Mouse (Mus musculus): Measurements from ENCODE around the gene Timd4. TPM values are rescaled to one million over a fixed set of nuclear protein-coding genes. Genes with fewer than 3 reads are reported as not detected.

Gene Timd4
- polyA plus RNA-seq, 1 experiment from 2014 or later: 0.16 TPM

GRCm38 (mm10) chr11:46864809-46865208, 54.2 kb downstream of the Timd4 start:
- ATAC-seq (ENCODE audit: low FRiP score, low TSS enrichment): no peak
- no peak overlapping the region for H3K4me3 ChIP-seq (ENCODE audit: low read depth, low read length)
- peak; percentile 21 for DNase-seq (ENCODE audit: low spot score)
- H3K27me3 ChIP-seq (ENCODE audit: control insufficient read depth, insufficient read depth, low read length): no peaks in the 10 kb centered on the region
- H3K9me3 ChIP-seq (ENCODE audit: control insufficient read depth, low read length): no peaks in the 10 kb centered on the region
- no peaks in the 10 kb centered on the region for H3K4me1 ChIP-seq (replicated peaks; ENCODE audit: control insufficient read depth, insufficient read depth)
- H3K27ac ChIP-seq (replicated peaks): no peak overlapping the region
- no peak for TF ChIP-seq EP300 (optimal IDR thresholded peaks at IDR 0.05)
- TF ChIP-seq CTCF (IDR thresholded peaks at IDR 0.05; ENCODE audit: low read depth): peak; percentile 67
- WGBS: 57% methylated on average over 1 of the region's 1 CpGs
- H3K4me2 ChIP-seq (replicated peaks; ENCODE audit: low read depth): no peak overlapping the region
- H3K36me3 ChIP-seq (ENCODE audit: control insufficient read depth, insufficient read depth, low read length): no peaks in the 10 kb centered on the region
- no peak overlapping the region for H3K9ac ChIP-seq (ENCODE audit: low read length)

- no peak for DNase-seq (ENCODE audit: low spot score)
- no peak for TF ChIP-seq EP300 (optimal IDR thresholded peaks at IDR 0.05)
- no peak for TF ChIP-seq CTCF (IDR thresholded peaks at IDR 0.05; ENCODE audit: low read depth)
- Histone ChIP-seq H3K4me2 (replicated peaks; ENCODE audit: low read depth) (no peak overlapping the region), H3K9ac (ENCODE audit: low read length) (no peak overlapping the region), H3K9me3 (ENCODE audit: control insufficient read depth, low read length) (no peaks in the 10 kb centered on the region), H3K4me1 (replicated peaks; ENCODE audit: control insufficient read depth, insufficient read depth) (no peaks in the 10 kb centered on the region), H3K27me3 (ENCODE audit: control insufficient read depth, insufficient read depth, low read length) (no peaks in the 10 kb centered on the region), H3K36me3 (ENCODE audit: control insufficient read depth, insufficient read depth, low read length) (no peaks in the 10 kb centered on the region), H3K4me3 (ENCODE audit: low read depth, low read length) (no peak overlapping the region), H3K27ac (replicated peaks) (no peak overlapping the region)
- 78% methylated on average over 7 of the region's 7 CpGs for WGBS
- ATAC-seq (ENCODE audit: low FRiP score, low TSS enrichment): no peak
Measured at GRCm38 (mm10) chr11:46868594-46868993, 58.0 kb downstream of the Timd4 start.

- H3K4me1 ChIP-seq (replicated peaks; ENCODE audit: control insufficient read depth, insufficient read depth): no peaks in the 10 kb centered on the region
- no peak overlapping the region for H3K4me3 ChIP-seq (ENCODE audit: low read depth, low read length)
- DNase-seq (ENCODE audit: low spot score): no peak
- H3K36me3 ChIP-seq (ENCODE audit: control insufficient read depth, insufficient read depth, low read length): no peaks in the 10 kb centered on the region
- ATAC-seq (ENCODE audit: low FRiP score, low TSS enrichment): no peak
- H3K9ac ChIP-seq (ENCODE audit: low read length): no peak overlapping the region
- no peaks in the 10 kb centered on the region for H3K27me3 ChIP-seq (ENCODE audit: control insufficient read depth, insufficient read depth, low read length)
- no peaks in the 10 kb centered on the region for H3K9me3 ChIP-seq (ENCODE audit: control insufficient read depth, low read length)
- 77% methylated on average over 1 of the region's 1 CpGs for WGBS
- H3K27ac ChIP-seq (replicated peaks): no peak overlapping the region
- H3K4me2 ChIP-seq (replicated peaks; ENCODE audit: low read depth): no peak overlapping the region
- TF ChIP-seq EP300 (optimal IDR thresholded peaks at IDR 0.05): no peak
- no peak for TF ChIP-seq CTCF (IDR thresholded peaks at IDR 0.05; ENCODE audit: low read depth)
Measured at GRCm38 (mm10) chr11:46875774-46876173, 65.2 kb downstream of the Timd4 start.

- Histone ChIP-seq H3K9me3 (ENCODE audit: control insufficient read depth, low read length) (no peaks in the 10 kb centered on the region), H3K9ac (ENCODE audit: low read length) (no peak overlapping the region), H3K4me3 (ENCODE audit: low read depth, low read length) (no peak overlapping the region), H3K27me3 (ENCODE audit: control insufficient read depth, insufficient read depth, low read length) (no peaks in the 10 kb centered on the region), H3K36me3 (ENCODE audit: control insufficient read depth, insufficient read depth, low read length) (no peaks in the 10 kb centered on the region), H3K27ac (replicated peaks) (no peak overlapping the region), H3K4me2 (replicated peaks; ENCODE audit: low read depth) (no peak overlapping the region), H3K4me1 (replicated peaks; ENCODE audit: control insufficient read depth, insufficient read depth) (no peaks in the 10 kb centered on the region)
- WGBS: 82% methylated on average over 2 of the region's 2 CpGs
- TF ChIP-seq EP300 (optimal IDR thresholded peaks at IDR 0.05) (no peak), CTCF (IDR thresholded peaks at IDR 0.05; ENCODE audit: low read depth) (no peak)
- ATAC-seq (ENCODE audit: low FRiP score, low TSS enrichment) (no peak), DNase-seq (ENCODE audit: low spot score) (no peak)
Measured at GRCm38 (mm10) chr11:46882456-46882855, 71.9 kb downstream of the Timd4 start.

- no peaks in the 10 kb centered on the region for H3K9me3 ChIP-seq (ENCODE audit: control insufficient read depth, low read length)
Measured at GRCm38 (mm10) chr11:46889093-46889492, 78.5 kb downstream of the Timd4 start.

More at GRCm38 (mm10) chr11:46889093-46889492, 78.5 kb downstream of the Timd4 start:
- Histone ChIP-seq H3K4me3 (ENCODE audit: low read depth, low read length) (no peak overlapping the region), H3K27me3 (ENCODE audit: control insufficient read depth, insufficient read depth, low read length) (no peaks in the 10 kb centered on the region), H3K4me2 (replicated peaks; ENCODE audit: low read depth) (no peak overlapping the region), H3K9ac (ENCODE audit: low read length) (no peak overlapping the region), H3K27ac (replicated peaks) (no peak overlapping the region), H3K4me1 (replicated peaks; ENCODE audit: control insufficient read depth, insufficient read depth) (no peaks in the 10 kb centered on the region), H3K36me3 (ENCODE audit: control insufficient read depth, insufficient read depth, low read length) (no peaks in the 10 kb centered on the region)
- no peak for DNase-seq (ENCODE audit: low spot score)
- ATAC-seq (ENCODE audit: low FRiP score, low TSS enrichment): no peak
- TF ChIP-seq CTCF (IDR thresholded peaks at IDR 0.05; ENCODE audit: low read depth) (no peak), EP300 (optimal IDR thresholded peaks at IDR 0.05) (no peak)
- WGBS: 58% methylated on average over 3 of the region's 3 CpGs

Other genes with a start within 250 kb of the Timd4 start
- gene BC053393, start 239.3 kb upstream of the Timd4 start, polyA plus RNA-seq (2015; fragmentation: Nextera tagmentation; extraction: Ambion mirVana): not detected in 2 replicates
- not detected in 2 replicates for gene Dppa1, start 181.5 kb upstream of the Timd4 start, polyA plus RNA-seq (2015; fragmentation: Nextera tagmentation; extraction: Ambion mirVana)
- gene Timd2, start 103.7 kb upstream of the Timd4 start, polyA plus RNA-seq (2015; fragmentation: Nextera tagmentation; extraction: Ambion mirVana): 0.17 TPM in 1 of 2 replicates, not detected in the other
- not detected in 2 replicates for gene Havcr1, start 75.7 kb upstream of the Timd4 start, polyA plus RNA-seq (2015; fragmentation: Nextera tagmentation; extraction: Ambion mirVana)

All from stomach, postnatal 0 days (tissue).